Mouse (Mus musculus): Measurements from ENCODE around the gene Clybl. TPM values are rescaled to one million over a fixed set of nuclear protein-coding genes. Genes with fewer than 3 reads are reported as not detected.

Clybl gene
- polyA plus RNA-seq, 1 experiment from 2014 or later: 30.0 TPM

- Histone ChIP-seq H3K4me3 (no peak overlapping the region), H3K27me3 (replicated peaks) (peaks cover 12% of the 10 kb centered on the region), H3K9me3 (replicated peaks) (no peaks in the 10 kb centered on the region), H3K4me2 (no peak overlapping the region), H3K9ac (no peak overlapping the region), H3K36me3 (no peaks in the 10 kb centered on the region), H3K27ac (no peak overlapping the region), H3K4me1 (no peaks in the 10 kb centered on the region)
- ATAC-seq: no peak
- 34% methylated on average over 1 of the region's 1 CpGs for WGBS (ENCODE audit: insufficient replicate concordance)
Measured at GRCm38 (mm10) chr14:122261250-122261649, 79.7 kb downstream of the Clybl start.

DNA sequence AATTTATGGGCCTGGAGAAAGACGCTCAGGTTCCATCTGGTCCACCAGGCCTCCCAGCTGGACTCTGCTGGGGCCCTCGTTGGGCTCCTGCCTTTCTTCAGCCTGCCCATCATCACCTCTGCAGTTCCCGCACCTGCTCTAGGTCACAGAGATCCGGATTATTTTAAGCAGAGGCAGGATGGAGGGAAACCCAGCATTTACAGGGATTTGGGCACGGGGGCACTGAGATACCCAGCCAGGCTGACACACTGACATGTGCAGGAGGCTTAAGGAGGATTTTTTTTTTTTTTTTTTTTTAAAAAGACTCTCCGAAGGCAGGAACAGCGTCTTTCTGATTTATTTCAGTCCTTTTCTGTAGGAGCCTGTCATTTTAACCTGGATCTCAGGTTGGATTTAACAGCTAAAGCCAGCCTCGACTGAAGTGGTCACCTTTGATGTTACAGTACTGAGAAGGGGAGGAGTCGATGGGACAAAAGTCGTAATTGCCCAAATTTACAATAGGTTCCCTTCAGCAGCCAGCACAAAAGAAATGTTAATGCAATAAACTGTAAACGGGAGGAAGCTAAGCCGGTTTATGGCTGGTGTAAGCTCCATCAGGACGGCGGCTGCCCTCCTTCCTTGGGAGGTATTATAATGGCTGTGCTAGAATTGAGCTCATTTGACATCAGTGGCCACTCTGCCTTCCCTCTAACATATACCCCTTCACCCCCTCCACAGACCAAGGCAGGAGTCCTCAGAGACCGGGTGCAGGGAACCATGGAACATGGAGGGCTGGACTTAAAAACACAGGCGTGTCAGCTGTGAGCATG, 81.6 kb downstream of the Clybl start:
- Histone ChIP-seq H3K4me1 (no peaks in the 10 kb centered on the region), H3K9ac (no peak overlapping the region), H3K27me3 (replicated peaks) (no peaks in the 10 kb centered on the region), H3K4me2 (no peak overlapping the region), H3K36me3 (no peaks in the 10 kb centered on the region), H3K27ac (no peak overlapping the region), H3K9me3 (replicated peaks) (no peaks in the 10 kb centered on the region), H3K4me3 (no peak overlapping the region)
- WGBS (ENCODE audit: insufficient replicate concordance): 59% methylated on average over 16 of the region's 16 CpGs
- no peak for ATAC-seq

DNA sequence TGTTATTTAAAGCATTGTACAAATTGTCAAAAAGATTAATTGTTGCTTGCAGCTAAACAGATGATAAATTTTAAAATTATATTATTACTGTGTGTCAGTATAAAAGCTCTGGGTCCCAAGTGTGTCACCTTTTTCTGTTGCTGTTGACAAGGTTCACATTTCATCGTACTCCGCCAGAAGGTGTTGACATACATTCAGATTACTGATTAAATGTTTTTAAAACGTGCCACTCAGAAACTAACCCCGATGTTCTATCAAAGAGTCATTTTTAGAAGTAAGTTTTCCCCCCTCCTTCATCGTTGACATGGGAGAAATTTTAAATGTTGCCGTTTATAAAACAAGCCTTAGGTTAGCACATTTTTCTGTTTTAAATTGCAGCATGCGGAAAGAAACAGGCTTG, 83.7 kb downstream of the Clybl start:
- Histone ChIP-seq H3K4me2 (no peak overlapping the region), H3K27ac (no peak overlapping the region), H3K4me1 (no peaks in the 10 kb centered on the region), H3K9ac (no peak overlapping the region), H3K36me3 (no peaks in the 10 kb centered on the region), H3K4me3 (no peak overlapping the region), H3K9me3 (replicated peaks) (no peaks in the 10 kb centered on the region), H3K27me3 (replicated peaks) (no peaks in the 10 kb centered on the region)
- WGBS (ENCODE audit: insufficient replicate concordance): 76% methylated on average over 7 of the region's 7 CpGs
- ATAC-seq: no peak

- H3K4me3 ChIP-seq: no peak overlapping the region
- no peaks in the 10 kb centered on the region for H3K9me3 ChIP-seq (replicated peaks)
- no peaks in the 10 kb centered on the region for H3K27me3 ChIP-seq (replicated peaks)
- H3K9ac ChIP-seq: no peak overlapping the region
- H3K4me2 ChIP-seq: no peak overlapping the region
- no peak overlapping the region for H3K27ac ChIP-seq
- no peak for ATAC-seq
- no peaks in the 10 kb centered on the region for H3K4me1 ChIP-seq
- 25% methylated on average over 4 of the region's 4 CpGs for WGBS (ENCODE audit: insufficient replicate concordance)
- no peaks in the 10 kb centered on the region for H3K36me3 ChIP-seq
Measured at GRCm38 (mm10) chr14:122267590-122267989, 86.1 kb downstream of the Clybl start.

- Histone ChIP-seq H3K4me2 (no peak overlapping the region), H3K9me3 (replicated peaks) (no peaks in the 10 kb centered on the region), H3K9ac (no peak overlapping the region), H3K4me3 (no peak overlapping the region), H3K4me1 (no peaks in the 10 kb centered on the region), H3K27me3 (replicated peaks) (no peaks in the 10 kb centered on the region), H3K27ac (no peak overlapping the region), H3K36me3 (no peaks in the 10 kb centered on the region)
- no peak for ATAC-seq
- 60% methylated on average over 14 of the region's 14 CpGs for WGBS (ENCODE audit: insufficient replicate concordance)
Measured at GRCm38 (mm10) chr14:122271104-122271746, 89.7 kb downstream of the Clybl start.

- H3K4me3 ChIP-seq: no peak overlapping the region
- H3K36me3 ChIP-seq: no peaks in the 10 kb centered on the region
- 84% methylated on average over 8 of the region's 8 CpGs for WGBS (ENCODE audit: insufficient replicate concordance)
- peaks cover 5% of the 10 kb centered on the region; the same call in 1 of the 2 replicates for H3K27me3 ChIP-seq (replicated peaks)
- no peak for ATAC-seq
- H3K27ac ChIP-seq: no peak overlapping the region
- H3K4me1 ChIP-seq: no peaks in the 10 kb centered on the region
- no peaks in the 10 kb centered on the region for H3K9me3 ChIP-seq (replicated peaks)
- H3K4me2 ChIP-seq: no peak overlapping the region
- no peak overlapping the region for H3K9ac ChIP-seq
Measured at GRCm38 (mm10) chr14:122277142-122277541, 95.6 kb downstream of the Clybl start.

- WGBS (ENCODE audit: insufficient replicate concordance): 64% methylated on average over 16 of the region's 16 CpGs
- Histone ChIP-seq H3K9ac (no peak overlapping the region), H3K27ac (no peak overlapping the region), H3K36me3 (no peaks in the 10 kb centered on the region), H3K27me3 (replicated peaks) (peaks cover 5% of the 10 kb centered on the region; the same call in 1 of the 2 replicates), H3K4me3 (no peak overlapping the region), H3K4me2 (no peak overlapping the region), H3K9me3 (replicated peaks) (no peaks in the 10 kb centered on the region), H3K4me1 (no peaks in the 10 kb centered on the region)
- no peak for ATAC-seq
Measured at GRCm38 (mm10) chr14:122279462-122280308, 98.2 kb downstream of the Clybl start.

GRCm38 (mm10) chr14:122280309-122281071, 99.0 kb downstream of the Clybl start:
- no peak for ATAC-seq
- Histone ChIP-seq H3K27ac (no peak overlapping the region), H3K9ac (no peak overlapping the region), H3K36me3 (no peaks in the 10 kb centered on the region), H3K4me2 (no peak overlapping the region), H3K27me3 (replicated peaks) (peaks cover 5% of the 10 kb centered on the region; the same call in 1 of the 2 replicates), H3K4me1 (no peaks in the 10 kb centered on the region), H3K4me3 (no peak overlapping the region), H3K9me3 (replicated peaks) (no peaks in the 10 kb centered on the region)
- 50% methylated on average over 21 of the region's 21 CpGs for WGBS (ENCODE audit: insufficient replicate concordance)

- 58% methylated on average over 9 of the region's 9 CpGs for WGBS (ENCODE audit: insufficient replicate concordance)
- no peak overlapping the region for H3K27ac ChIP-seq
- H3K4me1 ChIP-seq: no peaks in the 10 kb centered on the region
- no peaks in the 10 kb centered on the region for H3K9me3 ChIP-seq (replicated peaks)
- no peak overlapping the region for H3K9ac ChIP-seq
- no peak overlapping the region for H3K4me2 ChIP-seq
- H3K4me3 ChIP-seq: no peak overlapping the region
- no peaks in the 10 kb centered on the region for H3K36me3 ChIP-seq
- peaks cover 5% of the 10 kb centered on the region; the same call in 1 of the 2 replicates for H3K27me3 ChIP-seq (replicated peaks)
- ATAC-seq: no peak
Measured at GRCm38 (mm10) chr14:122281072-122281634, 99.6 kb downstream of the Clybl start.

DNA sequence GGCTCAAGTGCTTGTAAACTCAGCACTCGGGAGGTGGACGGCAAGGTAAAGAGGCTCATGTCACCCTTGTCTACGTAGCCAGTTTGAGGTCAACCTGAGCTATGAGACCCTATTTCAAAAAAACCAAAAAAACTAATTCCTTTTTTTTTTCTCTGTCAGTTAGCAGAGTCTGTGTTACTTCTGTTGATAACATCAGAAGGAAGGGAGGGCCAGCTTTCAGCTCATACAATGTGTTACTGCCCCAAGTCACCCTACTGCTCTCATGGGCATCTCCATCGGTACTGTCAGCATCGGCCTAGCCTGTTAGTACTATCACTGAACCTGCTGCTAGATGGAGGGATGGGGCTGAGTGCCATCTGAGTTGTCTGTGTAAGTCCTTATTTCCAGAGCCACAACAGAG, 102.5 kb downstream of the Clybl start:
- Histone ChIP-seq H3K4me2 (no peak overlapping the region), H3K4me3 (no peak overlapping the region), H3K9ac (no peak overlapping the region), H3K36me3 (no peaks in the 10 kb centered on the region), H3K27ac (no peak overlapping the region), H3K27me3 (replicated peaks) (peaks cover 5% of the 10 kb centered on the region; the same call in 1 of the 2 replicates), H3K9me3 (replicated peaks) (no peaks in the 10 kb centered on the region), H3K4me1 (no peaks in the 10 kb centered on the region)
- no peak for ATAC-seq
- 76% methylated on average over 5 of the region's 5 CpGs for WGBS (ENCODE audit: insufficient replicate concordance)

- no peak overlapping the region for H3K9ac ChIP-seq
- 32% methylated on average over 4 of the region's 4 CpGs for WGBS (ENCODE audit: insufficient replicate concordance)
- no peak overlapping the region for H3K27ac ChIP-seq
- H3K4me3 ChIP-seq: no peak overlapping the region
- no peaks in the 10 kb centered on the region for H3K36me3 ChIP-seq
- no peaks in the 10 kb centered on the region for H3K4me1 ChIP-seq
- no peak overlapping the region for H3K4me2 ChIP-seq
- no peaks in the 10 kb centered on the region for H3K9me3 ChIP-seq (replicated peaks)
- H3K27me3 ChIP-seq (replicated peaks): no peaks in the 10 kb centered on the region
- ATAC-seq: no peak
Measured at GRCm38 (mm10) chr14:122296399-122296798, 114.9 kb downstream of the Clybl start.
